Mouse (Mus musculus) CH12.LX (cell line): ENCODE results near the gene Dusp15.

Source experiments
- CTCF ChIP-seq, 2 experiments: IDR thresholded peaks in 1 of 2; conservative IDR thresholded peaks in 1 of 2; 2 replicates each; pipeline ENCODE4 v1.5.1; 2011 to 2012; ENCODE audit warnings: low read depth in 2 of 2, low read length in 2 of 2, improper control_type of control experiment in 1 of 2, inconsistent platforms in 1 of 2, mild to moderate bottlenecking in 1 of 2, moderate library complexity in 1 of 2
- EP300 ChIP-seq: IDR thresholded peaks from 2 replicates; pipeline ENCODE4 v1.6.1; 2011; ENCODE audit warnings: low read length, improper control_type of control experiment
- ZC3H11A ChIP-seq: IDR thresholded peaks from 2 replicates; pipeline ENCODE4 v1.6.1; 2012; ENCODE audit warnings: low read depth, mild to moderate bottlenecking, inconsistent platforms, low read length, improper control_type of control experiment

DNA sequence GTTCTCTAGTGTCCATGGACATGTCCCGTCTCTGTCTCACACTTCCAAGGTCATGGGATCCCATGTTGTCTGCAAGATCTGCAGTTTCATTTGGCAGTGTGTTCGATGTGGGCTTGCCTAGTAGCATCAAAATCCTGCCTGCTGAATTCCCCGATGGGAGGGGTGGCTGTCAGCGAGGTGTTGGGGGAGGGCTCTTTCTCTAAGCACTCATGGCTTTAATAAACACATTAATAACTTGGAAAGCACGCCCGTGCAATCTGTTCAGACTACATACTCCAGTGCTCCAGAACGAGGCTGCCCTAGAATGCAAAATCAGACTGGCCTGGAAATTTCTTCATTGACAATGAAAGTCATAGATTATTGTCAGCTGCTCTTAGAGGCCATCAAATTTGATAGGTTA is 4.4 kb downstream of the Dusp15 start:
- TF ChIP-seq CTCF (conservative IDR thresholded peaks at IDR 0.05 in 1 of 2, IDR thresholded peaks at IDR 0.05 in 1 of 2; ENCODE audit: low read depth in 2 of 2, low read length in 2 of 2) (no peak), ZC3H11A (no peak), EP300 (no peak)
